Mouse (Mus musculus): ENCODE data around the gene Tnik.

Tnik gene

GRCm38 (mm10) chr3:28263002-28263947 lies at the start of gene Tnik:
Gene Tnik (plus strand): TSS chr3:28263214.
- DNase-seq (ENCODE audit: low read depth, low spot score): no peak

GRCm38 (mm10) chr3:28214886-28215311 lies 48.1 kb upstream of the Tnik start:
- no peak for DNase-seq (ENCODE audit: low read depth, low spot score)

GRCm38 (mm10) chr3:28217001-28217400 lies 46.0 kb upstream of the Tnik start:
- DNase-seq (ENCODE audit: low read depth, low spot score): no peak

GRCm38 (mm10) chr3:28219533-28219932 lies 43.5 kb upstream of the Tnik start:
- DNase-seq (ENCODE audit: low read depth, low spot score): no peak

- DNase-seq (ENCODE audit: low read depth, low spot score): no peak
Observed at GRCm38 (mm10) chr3:28219964-28220363, 43.0 kb upstream of the Tnik start.

- no peak for DNase-seq (ENCODE audit: low read depth, low spot score)
Observed at GRCm38 (mm10) chr3:28224437-28225356, 38.3 kb upstream of the Tnik start.

GRCm38 (mm10) chr3:28225357-28225905 lies 37.6 kb upstream of the Tnik start:
- no peak for DNase-seq (ENCODE audit: low read depth, low spot score)

- no peak for DNase-seq (ENCODE audit: low read depth, low spot score)
Observed at GRCm38 (mm10) chr3:28226181-28226580, 36.8 kb upstream of the Tnik start.

GRCm38 (mm10) chr3:28228930-28229329 lies 34.1 kb upstream of the Tnik start:
- DNase-seq (ENCODE audit: low read depth, low spot score): no peak

GRCm38 (mm10) chr3:28229503-28229902 lies 33.5 kb upstream of the Tnik start:
- no peak for DNase-seq (ENCODE audit: low read depth, low spot score)

- DNase-seq (ENCODE audit: low read depth, low spot score): no peak
Observed at GRCm38 (mm10) chr3:28232885-28233284, 30.1 kb upstream of the Tnik start.

GRCm38 (mm10) chr3:28234179-28234578 lies 28.8 kb upstream of the Tnik start:
- DNase-seq (ENCODE audit: low read depth, low spot score): no peak

GRCm38 (mm10) chr3:28236689-28237088 lies 26.3 kb upstream of the Tnik start:
- DNase-seq (ENCODE audit: low read depth, low spot score): no peak

- DNase-seq (ENCODE audit: low read depth, low spot score): no peak
Observed at GRCm38 (mm10) chr3:28238136-28238535, 24.9 kb upstream of the Tnik start.

GRCm38 (mm10) chr3:28242561-28242960 lies 20.5 kb upstream of the Tnik start:
- no peak for DNase-seq (ENCODE audit: low read depth, low spot score)

- DNase-seq (ENCODE audit: low read depth, low spot score): no peak
Observed at GRCm38 (mm10) chr3:28244244-28244890, 18.6 kb upstream of the Tnik start.

GRCm38 (mm10) chr3:28248255-28248957 lies 14.6 kb upstream of the Tnik start:
- no peak for DNase-seq (ENCODE audit: low read depth, low spot score)

- DNase-seq (ENCODE audit: low read depth, low spot score): no peak
Observed at GRCm38 (mm10) chr3:28255711-28256110, 7.3 kb upstream of the Tnik start.

GRCm38 (mm10) chr3:28262371-28263001 lies 528 bp upstream of the Tnik start:
- DNase-seq (ENCODE audit: low read depth, low spot score): no peak

Data from c-Kit-negative CD71-positive TER-119-positive erythroid progenitor cells, embryonic 14.5 days (primary cell).